Mouse (Mus musculus) megakaryocyte-erythroid progenitor cell, adult 5-6 weeks (primary cell): Measurements from ENCODE around the gene Tas2r135. TPM values are rescaled to one million over a fixed set of nuclear protein-coding genes. Genes with fewer than 3 reads are reported as not detected.

Source experiments
- ATAC-seq: replicated peaks from 2 replicates; pipeline ENCODE4 v1.8.0; 2016; ENCODE audit warnings: mild to moderate bottlenecking, inconsistent platforms; ENCODE audit not compliant: severe bottlenecking, poor library complexity, low FRiP score, low TSS enrichment
- total RNA-seq, 2 experiments: library from RNA; stranded (forward) in 1 of 2; stranded (reverse) in 1 of 2; fragments of 200-1000, 215-1000 nt in 1 of 2; fragments of >200 nt in 1 of 2; fragmentation: Nextera tagmentation in 1 of 2; gene quantifications; 2 replicates each; pipeline ENCODE4 v1.2.3; 2014 to 2017

Gene Tas2r135
- total RNA-seq, 2 experiments from 2014 or later = not detected

- peak; percentile 47 for ATAC-seq
These were observed 32.3 kb upstream of the Tas2r135 start, which contains the start of gene Epha1 for GRCm38 (mm10) chr6:42372816-42373547. Gene Epha1 (minus strand): TSS chr6:42373268.

- no peak for ATAC-seq
These were observed 31.4 kb upstream of the Tas2r135 start for GRCm38 (mm10) chr6:42373669-42374430.

GRCm38 (mm10) chr6:42374701-42375100 is 30.5 kb upstream of the Tas2r135 start:
- no peak for ATAC-seq

- no peak for ATAC-seq
These were observed 30.1 kb upstream of the Tas2r135 start for GRCm38 (mm10) chr6:42375131-42375530.

- no peak for ATAC-seq
These were observed 29.2 kb upstream of the Tas2r135 start for GRCm38 (mm10) chr6:42376016-42376415.

- peak; percentile 61 for ATAC-seq
These were observed 28.7 kb upstream of the Tas2r135 start for GRCm38 (mm10) chr6:42376504-42377019.

- no peak for ATAC-seq
These were observed 28.0 kb upstream of the Tas2r135 start for GRCm38 (mm10) chr6:42377280-42377679.

- ATAC-seq = no peak
These were observed 25.7 kb upstream of the Tas2r135 start for GRCm38 (mm10) chr6:42379551-42379950.

- peak; percentile 66; the same call in 1 of the 2 replicates for ATAC-seq
These were observed 24.7 kb upstream of the Tas2r135 start for GRCm38 (mm10) chr6:42380416-42381144.

GRCm38 (mm10) chr6:42381221-42381620 is 24.0 kb upstream of the Tas2r135 start:
- ATAC-seq = no peak

GRCm38 (mm10) chr6:42381916-42382381 is 23.3 kb upstream of the Tas2r135 start:
- ATAC-seq = 0 out of 2 replicates have a peak, but pooled peaks have one; percentile 22

- no peak for ATAC-seq
These were observed 21.9 kb upstream of the Tas2r135 start for GRCm38 (mm10) chr6:42383360-42383759.

- ATAC-seq = no peak
These were observed 19.6 kb upstream of the Tas2r135 start for GRCm38 (mm10) chr6:42385635-42386034.

GRCm38 (mm10) chr6:42391796-42392330 is 13.4 kb upstream of the Tas2r135 start:
- ATAC-seq = no peak

GRCm38 (mm10) chr6:42395960-42396809 is 9.0 kb upstream of the Tas2r135 start:
- no peak for ATAC-seq

GRCm38 (mm10) chr6:42397041-42397657 is 8.1 kb upstream of the Tas2r135 start:
- no peak for ATAC-seq

GRCm38 (mm10) chr6:42398285-42398684 is 6.9 kb upstream of the Tas2r135 start:
- no peak for ATAC-seq

- ATAC-seq = no peak
These were observed 6.2 kb upstream of the Tas2r135 start for GRCm38 (mm10) chr6:42398998-42399397.
